Mouse (Mus musculus): ENCODE measurements around the gene Patj.

The Patj gene

GRCm38 (mm10) chr4:98444437-98445139, 49.0 kb downstream of the Patj start:
- DNase-seq (ENCODE audit: extremely low spot score, low read depth, low spot score), result no peak

- DNase-seq (ENCODE audit: extremely low spot score, low read depth, low spot score), result no peak
Measured at GRCm38 (mm10) chr4:98449564-98450263, 54.1 kb downstream of the Patj start.

GRCm38 (mm10) chr4:98450308-98450707, 54.7 kb downstream of the Patj start:
- no peak for DNase-seq (ENCODE audit: extremely low spot score, low read depth, low spot score)

- DNase-seq (ENCODE audit: extremely low spot score, low read depth, low spot score), result no peak
Measured at GRCm38 (mm10) chr4:98450829-98451228, 55.2 kb downstream of the Patj start.

- no peak for DNase-seq (ENCODE audit: extremely low spot score, low read depth, low spot score)
Measured at GRCm38 (mm10) chr4:98451259-98451658, 55.7 kb downstream of the Patj start.

- DNase-seq (ENCODE audit: extremely low spot score, low read depth, low spot score), result no peak
Measured at GRCm38 (mm10) chr4:98452725-98453124, 57.1 kb downstream of the Patj start.

GRCm38 (mm10) chr4:98453231-98453630, 57.6 kb downstream of the Patj start:
- no peak for DNase-seq (ENCODE audit: extremely low spot score, low read depth, low spot score)

GRCm38 (mm10) chr4:98455352-98455751, 59.8 kb downstream of the Patj start:
- no peak for DNase-seq (ENCODE audit: extremely low spot score, low read depth, low spot score)

GRCm38 (mm10) chr4:98455910-98456309, 60.3 kb downstream of the Patj start:
- no peak for DNase-seq (ENCODE audit: extremely low spot score, low read depth, low spot score)

GRCm38 (mm10) chr4:98461804-98462341, 66.3 kb downstream of the Patj start:
- DNase-seq (ENCODE audit: extremely low spot score, low read depth, low spot score), result no peak

- no peak for DNase-seq (ENCODE audit: extremely low spot score, low read depth, low spot score)
Measured at GRCm38 (mm10) chr4:98465476-98465875, 69.9 kb downstream of the Patj start.

- no peak for DNase-seq (ENCODE audit: extremely low spot score, low read depth, low spot score)
Measured at GRCm38 (mm10) chr4:98465886-98466285, 70.3 kb downstream of the Patj start.

- DNase-seq (ENCODE audit: extremely low spot score, low read depth, low spot score), result no peak
Measured at GRCm38 (mm10) chr4:98471376-98471775, 75.8 kb downstream of the Patj start.

GRCm38 (mm10) chr4:98473491-98473890, 77.9 kb downstream of the Patj start:
- DNase-seq (ENCODE audit: extremely low spot score, low read depth, low spot score), result no peak

- DNase-seq (ENCODE audit: extremely low spot score, low read depth, low spot score), result no peak
Measured at GRCm38 (mm10) chr4:98478005-98478404, 82.4 kb downstream of the Patj start.

GRCm38 (mm10) chr4:98486475-98486874, 90.9 kb downstream of the Patj start:
- no peak for DNase-seq (ENCODE audit: extremely low spot score, low read depth, low spot score)

GRCm38 (mm10) chr4:98486901-98487300, 91.3 kb downstream of the Patj start:
- no peak for DNase-seq (ENCODE audit: extremely low spot score, low read depth, low spot score)

- peak; percentile 22 for DNase-seq (ENCODE audit: extremely low spot score, low read depth, low spot score)
Measured at GRCm38 (mm10) chr4:98489386-98489785, 93.8 kb downstream of the Patj start.

- no peak for DNase-seq (ENCODE audit: extremely low spot score, low read depth, low spot score)
Measured at GRCm38 (mm10) chr4:98498341-98498740, 102.8 kb downstream of the Patj start.

GRCm38 (mm10) chr4:98500182-98500581, 104.6 kb downstream of the Patj start:
- no peak for DNase-seq (ENCODE audit: extremely low spot score, low read depth, low spot score)

GRCm38 (mm10) chr4:98500875-98501274, 105.3 kb downstream of the Patj start:
- DNase-seq (ENCODE audit: extremely low spot score, low read depth, low spot score), result no peak

- no peak for DNase-seq (ENCODE audit: extremely low spot score, low read depth, low spot score)
Measured at GRCm38 (mm10) chr4:98504743-98505142, 109.2 kb downstream of the Patj start.

Measured in hindlimb bud, embryonic 11.5 days (tissue).